Mouse (Mus musculus) heart, embryonic 12.5 days (tissue): ENCODE results near the gene Ipo7. TPM values are rescaled to one million over a fixed set of nuclear protein-coding genes. Genes with fewer than 3 reads are reported as not detected.

Experiments
- ATAC-seq: fragments of 200-750 bp; cut with Nextera tagmentation; 2 replicates; pipeline ENCODE4 v1.8.0; 2017; ENCODE audit warnings: moderate TSS enrichment, moderate library complexity; ENCODE audit not compliant: insufficient number of reproducible peaks, low FRiP score
- H3K27ac ChIP-seq: fragments of 300-500 bp; sonication (generic); 2 replicates; pipeline ENCODE4 v1.5.1; 2016; ENCODE audit warnings: mild to moderate bottlenecking, moderate library complexity; ENCODE audit not compliant: poor library complexity, severe bottlenecking
- H3K27me3 ChIP-seq: fragments of 300-500 bp; sonication (generic); replicated peaks from 2 replicates; pipeline ENCODE4 v1.6.1; 2016; ENCODE audit warnings: mild to moderate bottlenecking, moderate library complexity
- H3K36me3 ChIP-seq: fragments of 300-500 bp; sonication (generic); 2 replicates; pipeline ENCODE4 v1.6.1; 2016; ENCODE audit warnings: mild to moderate bottlenecking, moderate library complexity
- H3K4me1 ChIP-seq: fragments of 300-500 bp; sonication (generic); replicated peaks from 2 replicates; pipeline ENCODE4 v1.6.1; 2016; ENCODE audit warnings: mild to moderate bottlenecking
- H3K4me2 ChIP-seq: fragments of 300-500 bp; sonication (generic); 2 replicates; pipeline ENCODE4 v1.6.1; 2016; ENCODE audit warnings: mild to moderate bottlenecking, moderate library complexity
- H3K4me3 ChIP-seq: fragments of 300-500 bp; sonication (generic); 2 replicates; pipeline ENCODE4 v1.5.1; 2016; ENCODE audit warnings: mild to moderate bottlenecking
- H3K9ac ChIP-seq: fragments of 300-500 bp; sonication (generic); 2 replicates; pipeline ENCODE4 v1.6.1; 2016; ENCODE audit warnings: mild to moderate bottlenecking, moderate library complexity
- H3K9me3 ChIP-seq: fragments of 300-500 bp; sonication (generic); replicated peaks from 2 replicates; pipeline ENCODE4 v1.6.1; 2016; ENCODE audit warnings: mild to moderate bottlenecking, moderate library complexity
- WGBS: fragments of 180-500 bp; shearing (Covaris S2); methylation state at CpG from one replicate; pipeline ENCODE4 v1.1.7; 2016; 5-methylcytosine and 5-hydroxymethylcytosine counted together
- polyA plus RNA-seq: library from polyadenylated mRNA; unstranded; fragments of >200 nt; fragmentation: Nextera tagmentation; extraction: Ambion mirVana; gene quantifications from 2 replicates; pipeline ENCODE4 v1.2.1, GENCODE M21; 2016

Ipo7 gene
- polyA plus RNA-seq, 1 experiment from 2014 or later = 43.8 TPM

- H3K36me3 ChIP-seq = peaks cover 6% of the 10 kb centered on the region
- no peak overlapping the region for H3K9ac ChIP-seq
- no peak overlapping the region for H3K4me2 ChIP-seq
- H3K4me1 ChIP-seq = peaks cover 8% of the 10 kb centered on the region
- H3K9me3 ChIP-seq = no peaks in the 10 kb centered on the region
- 75% methylated on average over 5 of the region's 5 CpGs for WGBS
- H3K27me3 ChIP-seq = no peaks in the 10 kb centered on the region
- H3K4me3 ChIP-seq = no peak overlapping the region
- ATAC-seq = no peak
- no peak overlapping the region for H3K27ac ChIP-seq
These were observed 83.2 kb downstream of the Ipo7 start for GRCm38 (mm10) chr7:110101266-110101665.

GRCm38 (mm10) chr7:110105041-110105440 is 87.0 kb downstream of the Ipo7 start:
- H3K27me3 ChIP-seq = no peaks in the 10 kb centered on the region
- no peak overlapping the region for H3K4me2 ChIP-seq
- no peak overlapping the region for H3K9ac ChIP-seq
- H3K4me3 ChIP-seq = no peak overlapping the region
- 81% methylated on average over 5 of the region's 5 CpGs for WGBS
- H3K4me1 ChIP-seq = peaks cover 27% of the 10 kb centered on the region
- no peak overlapping the region for H3K27ac ChIP-seq
- H3K36me3 ChIP-seq = no peaks in the 10 kb centered on the region
- no peaks in the 10 kb centered on the region for H3K9me3 ChIP-seq
- ATAC-seq = no peak

Other genes with a start within 250 kb of the Ipo7 start
- 0.71 and 1.0 TPM in 2 replicates for gene Nrip3, start 236.2 kb upstream of the Ipo7 start, polyA plus RNA-seq
- gene Scube2, start 152.6 kb upstream of the Ipo7 start, polyA plus RNA-seq = 9.3 and 10.1 TPM in 2 replicates
- 50.3 and 52.2 TPM in 2 replicates for gene Dennd5a, start 57.8 kb upstream of the Ipo7 start, polyA plus RNA-seq
- 56.9 and 63.5 TPM in 2 replicates for gene Tmem41b, start 31.3 kb upstream of the Ipo7 start, polyA plus RNA-seq
- gene Zfp143, start 42.9 kb downstream of the Ipo7 start, polyA plus RNA-seq = 16.0 and 17.1 TPM in 2 replicates
- gene Wee1, start 103.8 kb downstream of the Ipo7 start, polyA plus RNA-seq = 38.1 and 38.6 TPM in 2 replicates
- 22.6 and 23.1 TPM in 2 replicates for gene Swap70, start 203.4 kb downstream of the Ipo7 start, polyA plus RNA-seq